Mouse (Mus musculus) lung, adult 2 months (tissue): ENCODE data around the gene Nrap.

ENCODE experiments used
- CTCF ChIP-seq: fragments of 200-500 bp; IDR thresholded peaks from 2 replicates; pipeline ENCODE4 v1.5.1; 2011; ENCODE audit warnings: mild to moderate bottlenecking, low read length, control low read depth; ENCODE audit not compliant: insufficient read depth
- POLR2A ChIP-seq: fragments of 200-500 bp; IDR thresholded peaks from 2 replicates; pipeline ENCODE4 v1.6.1; 2011; ENCODE audit warnings: low read depth, mild to moderate bottlenecking, control low read depth, low read length, borderline replicate concordance; ENCODE audit errors: extremely low read depth

GRCm38 (mm10) chr19:56398528-56398795 is 8.6 kb upstream of the Nrap start:
- TF ChIP-seq CTCF, result no peak
- TF ChIP-seq POLR2A, result no peak
